Mouse (Mus musculus) E14TG2a.4 (cell line): ENCODE data around the gene Nudt14.

Experiments used
- CTCF ChIP-seq: conservative IDR thresholded peaks from 2 replicates; pipeline ENCODE4 v1.5.1; 2014; ENCODE audit warnings: low read length
- NANOG ChIP-seq: IDR thresholded peaks from 2 replicates; pipeline ENCODE4 v1.6.1; 2014; ENCODE audit warnings: borderline replicate concordance, low read length, mixed read lengths
- POU5F1 ChIP-seq: IDR thresholded peaks from 2 replicates; pipeline ENCODE4 v1.6.1; 2014; ENCODE audit warnings: low read length, borderline replicate concordance

DNA sequence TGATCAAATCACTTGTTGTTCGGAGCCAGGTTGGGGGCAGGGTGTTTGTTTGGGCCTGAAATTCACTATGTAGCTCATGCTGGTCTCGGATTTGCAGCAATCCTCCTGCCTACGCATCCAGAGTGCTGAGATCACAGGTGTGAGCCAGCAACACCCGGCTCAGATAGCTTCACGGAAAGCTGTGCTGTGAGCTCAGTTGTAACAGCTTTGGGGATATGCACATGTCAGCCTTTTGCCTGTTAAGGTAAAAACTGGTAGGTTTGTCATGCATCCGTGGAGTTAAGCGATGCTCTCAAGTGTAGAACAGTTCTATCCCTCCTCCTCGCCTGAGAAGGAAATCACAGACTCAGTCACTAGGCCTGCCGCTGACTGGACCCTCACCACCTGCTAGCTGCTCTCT is 41.3 kb downstream of the Nudt14 start:
- no peak for TF ChIP-seq CTCF
- no peak for TF ChIP-seq POU5F1
- no peak for TF ChIP-seq NANOG
